Mouse (Mus musculus): ENCODE data around the gene Shisa5.

GRCm38 (mm10) chr9:109055271-109056030 is 17.1 kb downstream of the Shisa5 start:
- TF ChIP-seq CTCF (IDR thresholded peaks at IDR 0.05): no peak
- TF ChIP-seq EP300 (IDR thresholded peaks at IDR 0.05): no peak
